Mouse (Mus musculus) B cell, adult (primary cell): ENCODE measurements around the gene Arl1. TPM values are rescaled to one million over a fixed set of nuclear protein-coding genes. Genes with fewer than 3 reads are reported as not detected.

Experiments used
- total RNA-seq: library from RNA; stranded (reverse); gene quantifications from 4 replicates; pipeline ENCODE4 v1.2.4, GENCODE M21; 2023; ENCODE audit not compliant: inconsistent age

Gene Arl1
- total RNA-seq, result 34.6 to 46.6 TPM (median 37.5 TPM) in 4 replicates

GRCm38 (mm10) chr10:88730571-88731495, at the start of gene Arl1:
Arl1 (plus strand) TSS chr10:88730858.

GRCm38 (mm10) chr10:88684925-88685324, 45.7 kb upstream of the Arl1 start, which contains the start of gene Spic:
Spic (minus strand) TSS chr10:88685015.

Other genes starting within 250 kb of the Arl1 start
- 3.2 to 4.6 TPM (median 3.7 TPM) in 4 replicates for gene Chpt1, start 226.8 kb upstream of the Arl1 start, total RNA-seq
- gene Mybpc1, start 125.7 kb upstream of the Arl1 start, total RNA-seq, result 0.99 to 2.2 TPM (median 1.5 TPM) in 4 replicates
- gene Spic, start 45.8 kb upstream of the Arl1 start, total RNA-seq, result 7.3 to 12.8 TPM (median 10.6 TPM) in 4 replicates
- 47.9 to 56.5 TPM (median 52.5 TPM) in 4 replicates for gene Utp20, start 95.9 kb downstream of the Arl1 start, total RNA-seq
- gene Slc5a8, start 155.1 kb downstream of the Arl1 start, total RNA-seq, result not detected in 4 replicates